Mouse (Mus musculus) testis, adult 2 months (tissue): ENCODE measurements around the gene Pifo.

ENCODE experiments used
- CTCF ChIP-seq: fragments of 200-500 bp; IDR thresholded peaks from 2 replicates; pipeline ENCODE4 v1.5.1; 2012; ENCODE audit warnings: low read depth, mild to moderate bottlenecking, inconsistent platforms, low read length, moderate library complexity; ENCODE audit not compliant: control insufficient read depth, insufficient read depth, insufficient replicate concordance
- POLR2A ChIP-seq: fragments of 200-500 bp; IDR thresholded peaks from 2 replicates; pipeline ENCODE4 v1.6.1; 2012; ENCODE audit warnings: low read depth, mild to moderate bottlenecking, inconsistent platforms, low read length, moderate library complexity; ENCODE audit not compliant: control insufficient read depth

GRCm38 (mm10) chr3:106014546-106014945, at the start of gene Pifo:
- TF ChIP-seq CTCF (no peak), POLR2A (no peak)
